Mouse (Mus musculus) cerebellum, adult 11 months (tissue): ENCODE measurements around the gene Rnf41.

Source experiments
- DNase-seq: peaks from one replicate; pipeline ENCODE4 v3.0.0; 2022

The Rnf41 gene

GRCm38 (mm10) chr10:128488776-128489175, 77.3 kb downstream of the Rnf41 start:
- no peak for DNase-seq

DNA sequence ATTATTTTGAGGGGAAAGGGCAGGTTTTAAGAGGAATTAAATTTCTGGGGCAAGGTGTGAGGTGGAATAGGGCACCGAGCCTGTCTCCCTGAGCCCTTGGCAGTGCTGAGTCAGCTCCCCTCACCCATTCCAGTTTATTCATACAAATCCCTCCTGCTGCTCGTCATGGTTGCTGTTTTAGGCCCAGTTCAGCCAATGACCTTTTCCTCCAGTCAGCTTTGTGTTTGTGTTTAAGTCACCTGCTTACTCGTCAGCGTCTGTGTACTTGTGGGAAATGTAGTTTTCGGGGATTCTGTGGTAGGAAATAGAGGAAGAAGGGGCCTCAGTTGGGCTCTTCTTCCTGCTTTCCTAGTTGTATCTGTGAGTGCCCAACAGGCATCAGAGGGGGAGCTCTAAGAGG, 77.9 kb downstream of the Rnf41 start:
- DNase-seq, result no peak

DNA sequence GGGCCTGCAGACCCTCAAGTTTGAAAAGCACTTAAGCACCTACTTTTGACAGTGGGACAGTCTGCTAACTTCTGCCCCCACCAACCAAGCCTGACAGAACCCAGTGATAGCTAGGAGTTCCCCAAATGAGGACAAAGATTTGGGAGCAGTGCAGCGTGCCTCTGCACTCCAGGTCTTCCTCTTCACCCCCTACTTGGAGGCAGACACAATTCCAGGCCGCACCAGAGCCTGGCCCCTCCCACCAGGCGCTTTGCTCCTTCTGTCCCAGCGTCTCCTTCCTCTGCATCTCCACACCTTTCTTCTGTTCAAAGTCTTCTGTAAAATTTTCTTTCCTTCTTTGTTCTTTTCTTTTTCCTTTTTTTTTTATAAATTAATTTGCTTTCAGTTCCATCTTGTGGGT, 78.3 kb downstream of the Rnf41 start:
- DNase-seq, result no peak

GRCm38 (mm10) chr10:128490232-128490631, 78.8 kb downstream of the Rnf41 start:
- DNase-seq, result no peak

- no peak for DNase-seq
Measured at GRCm38 (mm10) chr10:128490912-128491311, 79.5 kb downstream of the Rnf41 start.
